Mouse (Mus musculus): ENCODE data around the gene Ppp4r3a.
"Not testable (repeated sequence)": the region's sequence is repeated elsewhere in the genome, so short reads cannot be mapped to it uniquely, and the experiment has no call there.

Gene Ppp4r3a

DNA sequence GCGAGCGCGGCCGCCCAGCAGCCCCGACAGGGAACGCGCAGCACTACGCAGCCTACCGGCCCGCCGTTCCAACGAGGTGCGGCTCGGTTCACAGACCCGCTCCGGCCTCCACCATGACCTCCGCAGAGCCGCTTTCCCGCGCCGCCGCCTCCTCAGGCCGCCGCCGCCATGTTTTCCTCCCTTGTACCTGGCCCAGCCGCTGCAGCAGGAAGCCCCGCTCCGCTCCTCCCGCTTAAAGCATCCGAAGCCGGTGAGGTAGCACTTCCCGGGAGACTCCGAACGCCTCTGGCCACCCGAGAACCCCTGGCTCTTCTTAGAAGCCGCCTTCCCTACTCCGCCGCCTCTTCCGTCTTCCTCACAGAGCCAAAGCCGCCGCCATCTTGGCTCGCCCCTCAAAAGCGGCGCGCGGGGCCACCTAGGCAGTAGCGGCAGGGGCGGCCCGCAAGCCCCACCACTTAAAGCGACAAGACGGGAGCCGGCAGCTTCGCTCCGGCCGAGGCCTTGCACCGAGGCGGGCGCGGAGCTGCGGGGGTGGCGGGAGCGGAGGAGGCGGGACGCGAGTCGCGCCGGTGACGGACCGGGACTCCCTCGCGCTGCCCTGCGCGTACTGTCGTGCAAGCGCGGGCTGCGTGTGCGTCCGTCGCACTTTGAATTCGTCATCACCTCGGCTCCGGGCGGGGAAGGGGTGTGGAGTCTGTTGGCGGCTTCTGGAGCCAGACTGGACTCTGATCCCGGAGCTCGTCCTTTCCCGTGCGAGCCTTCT lies at the start of gene Ppp4r3a:
Gene Ppp4r3a, minus strand, starts transcription at position 627 of the 763 bp plus-strand sequence.
- peak; percentile 95 for DNase-seq

DNA sequence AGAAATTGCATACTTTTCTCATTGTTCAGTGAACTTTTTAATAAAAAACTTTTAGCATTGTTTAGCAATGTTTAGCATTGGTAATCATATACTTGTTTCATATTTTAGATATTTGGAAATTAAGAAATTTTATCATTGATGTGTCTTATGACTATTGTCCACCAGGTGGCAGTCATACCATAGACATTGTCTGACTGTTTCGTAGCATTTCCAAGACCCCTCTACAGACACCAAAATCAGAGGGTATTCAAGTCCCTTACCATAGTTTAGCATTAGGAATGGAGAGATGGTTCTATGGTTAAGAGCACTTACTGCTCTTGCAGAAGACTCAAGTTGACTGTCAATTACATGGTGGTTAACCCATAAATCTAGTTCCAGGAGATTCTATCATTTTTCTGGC lies 39.5 kb upstream of the Ppp4r3a start:
- DNase-seq = no peak

DNA sequence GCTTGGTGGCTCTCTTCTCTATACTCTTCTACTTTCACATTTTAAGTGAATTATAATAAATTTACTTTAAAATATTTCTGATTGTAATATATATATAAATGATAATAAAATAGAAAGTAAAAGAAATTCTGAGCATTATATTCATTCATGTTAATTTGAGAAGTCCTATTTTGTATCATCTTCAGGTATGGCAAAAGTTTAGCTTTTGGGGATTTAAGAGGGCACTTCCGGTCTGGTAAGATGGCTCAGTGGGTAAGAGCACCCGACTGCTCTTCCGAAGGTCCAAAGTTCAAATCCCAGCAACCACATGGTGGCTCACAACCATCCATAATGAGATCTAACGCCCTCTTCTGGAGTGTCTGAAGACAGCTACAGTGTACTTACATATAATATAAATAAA lies 38.6 kb upstream of the Ppp4r3a start:
- not testable (repeated sequence) for DNase-seq

DNA sequence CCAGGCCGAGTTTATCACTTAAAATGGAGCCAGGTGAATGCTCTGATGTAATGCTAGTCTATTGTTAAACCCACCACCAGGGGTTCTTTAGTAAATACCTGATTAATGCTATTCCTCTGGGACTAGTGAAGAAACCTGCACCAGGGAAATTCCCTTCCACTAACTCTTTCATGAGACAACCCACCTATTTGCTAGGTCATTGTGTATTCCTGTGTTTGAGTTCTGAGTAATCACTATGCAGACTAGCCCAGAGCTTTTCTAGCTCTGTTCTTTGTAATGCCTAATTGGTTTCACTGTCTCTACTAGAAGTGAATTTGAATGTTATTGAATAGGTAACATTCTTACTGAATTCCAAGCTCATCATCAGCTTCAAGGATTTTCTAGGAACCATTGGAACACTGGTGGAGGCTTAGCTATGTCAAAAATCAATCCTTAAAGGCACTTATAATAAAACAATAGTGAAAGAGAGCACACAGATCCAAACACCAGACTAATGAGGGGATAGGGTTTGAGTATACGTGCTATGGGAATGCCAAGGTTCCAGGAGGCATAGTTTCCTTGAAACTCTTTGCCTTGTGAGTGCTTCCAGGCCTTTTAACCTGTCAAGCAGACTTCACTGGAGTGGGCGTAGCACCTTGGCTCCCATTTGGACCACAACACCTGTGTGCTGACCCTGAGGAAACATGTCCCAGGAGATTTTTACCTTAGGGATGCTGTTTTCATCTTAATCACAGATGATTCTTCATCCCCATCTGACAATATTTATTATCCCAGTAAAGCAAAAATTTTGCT lies 26.5 kb upstream of the Ppp4r3a start:
- DNase-seq = not testable (repeated sequence)

DNA sequence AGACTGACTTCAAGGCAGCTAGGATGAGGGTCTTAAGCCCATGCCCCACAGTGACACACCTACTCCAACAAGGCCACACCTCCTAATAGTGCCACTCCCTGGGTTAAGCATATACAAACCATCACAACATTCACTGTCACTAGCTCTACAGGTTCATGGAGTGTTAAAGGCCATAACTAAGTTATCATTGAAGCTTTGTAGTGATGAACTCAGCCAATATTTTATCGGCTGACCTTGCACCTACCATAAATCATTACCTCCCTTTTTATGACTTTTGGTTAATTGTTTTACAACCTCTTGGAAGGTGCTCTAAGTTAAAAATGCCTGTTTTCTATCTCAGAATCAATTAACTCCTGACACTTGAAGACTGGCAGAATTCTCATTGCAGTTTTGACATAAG lies 24.2 kb upstream of the Ppp4r3a start:
- DNase-seq = no peak

DNA sequence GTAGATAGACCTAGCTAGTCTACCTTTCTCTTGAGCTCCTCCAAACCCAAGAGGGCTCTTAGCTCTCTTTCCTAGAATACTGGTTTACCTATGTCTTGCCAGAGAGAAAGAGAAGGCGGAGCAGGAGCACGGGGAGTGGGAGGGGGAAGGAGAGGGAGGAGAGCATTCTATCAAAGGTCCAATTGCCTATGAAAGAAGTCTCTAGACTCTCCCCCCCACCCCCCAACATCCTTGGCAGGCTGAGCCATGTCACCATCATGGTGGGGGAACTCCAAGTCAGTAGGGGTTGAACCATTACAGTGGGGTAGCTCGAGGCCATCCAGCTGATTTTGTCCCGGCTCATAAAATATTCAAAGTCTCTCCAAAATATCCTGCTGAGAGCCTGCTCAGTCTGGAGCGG lies 22.1 kb upstream of the Ppp4r3a start:
- DNase-seq = no peak

DNA sequence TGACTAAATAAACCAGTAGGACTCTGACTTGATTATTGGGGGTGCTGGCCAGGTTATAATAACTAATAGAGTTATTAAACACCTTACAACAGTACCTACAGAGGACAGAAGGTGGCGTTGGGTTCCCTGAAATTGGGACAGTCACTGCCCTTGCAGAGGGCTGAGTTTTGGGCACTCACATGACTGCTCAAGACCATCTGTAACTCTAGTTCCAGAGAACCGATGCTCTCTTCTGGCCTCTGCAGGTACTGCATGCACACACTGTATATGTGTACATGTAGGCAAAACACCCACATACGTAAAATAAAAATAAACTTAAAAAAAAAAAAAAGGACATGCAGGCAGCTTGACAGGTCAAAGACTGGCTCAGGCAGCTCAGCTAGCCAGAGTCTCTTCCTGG lies 19.1 kb upstream of the Ppp4r3a start:
- peak; percentile 39 for DNase-seq

DNA sequence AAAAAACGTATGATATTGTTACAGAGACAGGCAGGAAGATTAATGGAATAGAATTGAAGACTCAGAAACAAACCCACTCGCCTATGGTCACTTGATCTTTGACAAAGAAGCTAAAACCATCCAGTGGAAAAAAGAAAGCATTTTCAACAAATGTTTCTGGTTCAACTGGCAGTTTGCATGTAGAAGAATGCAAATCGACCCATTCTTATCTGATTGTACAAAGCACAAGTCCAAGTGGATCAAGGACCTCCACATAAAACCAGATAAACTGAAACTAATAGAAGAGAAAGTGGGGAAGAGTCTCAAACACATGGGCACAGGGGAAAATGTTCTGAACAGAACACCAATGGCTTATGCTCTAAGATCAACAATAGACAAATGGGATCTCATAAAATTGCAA lies 10.2 kb upstream of the Ppp4r3a start:
- DNase-seq = not testable (repeated sequence)

DNA sequence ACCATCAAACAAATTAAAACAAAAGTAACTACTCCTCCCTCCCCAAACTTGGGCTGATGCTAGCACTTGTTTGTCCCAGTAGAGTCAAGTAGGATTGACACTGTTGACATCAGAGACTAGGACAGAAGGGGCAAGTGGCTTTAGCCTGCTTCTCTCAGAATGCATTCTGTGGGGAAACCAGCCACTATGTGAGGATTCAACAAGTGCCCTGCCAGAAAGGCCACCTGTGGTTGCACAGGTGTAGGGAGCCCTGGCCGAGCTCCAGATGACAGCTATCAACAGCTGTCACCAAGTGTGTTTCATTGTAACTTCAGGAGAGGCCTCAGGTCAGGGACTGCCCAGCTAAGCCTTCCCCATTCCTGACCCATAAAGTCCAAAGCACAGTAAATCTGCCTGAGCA lies 6.5 kb upstream of the Ppp4r3a start:
- DNase-seq = no peak

DNA sequence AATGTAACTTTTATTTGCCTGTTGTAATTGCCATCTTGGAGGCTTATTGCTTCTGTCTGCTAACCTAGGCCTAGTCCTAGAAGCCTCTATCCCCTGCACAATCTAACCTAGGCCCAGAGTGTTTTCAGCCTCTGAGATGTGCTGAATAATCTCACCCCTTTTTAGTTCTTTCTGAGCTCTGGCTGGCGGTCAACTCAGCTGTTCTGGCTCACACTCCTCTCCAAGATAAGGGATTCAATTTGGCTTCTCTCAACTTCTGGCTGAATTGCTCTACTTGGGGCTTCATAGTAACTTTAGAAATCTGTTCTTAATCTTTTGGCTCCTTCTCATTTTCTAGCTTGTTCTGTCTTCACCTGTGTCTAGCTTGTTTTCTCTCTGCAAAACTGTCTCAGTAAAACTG lies 3.9 kb upstream of the Ppp4r3a start:
- no peak for DNase-seq

DNA sequence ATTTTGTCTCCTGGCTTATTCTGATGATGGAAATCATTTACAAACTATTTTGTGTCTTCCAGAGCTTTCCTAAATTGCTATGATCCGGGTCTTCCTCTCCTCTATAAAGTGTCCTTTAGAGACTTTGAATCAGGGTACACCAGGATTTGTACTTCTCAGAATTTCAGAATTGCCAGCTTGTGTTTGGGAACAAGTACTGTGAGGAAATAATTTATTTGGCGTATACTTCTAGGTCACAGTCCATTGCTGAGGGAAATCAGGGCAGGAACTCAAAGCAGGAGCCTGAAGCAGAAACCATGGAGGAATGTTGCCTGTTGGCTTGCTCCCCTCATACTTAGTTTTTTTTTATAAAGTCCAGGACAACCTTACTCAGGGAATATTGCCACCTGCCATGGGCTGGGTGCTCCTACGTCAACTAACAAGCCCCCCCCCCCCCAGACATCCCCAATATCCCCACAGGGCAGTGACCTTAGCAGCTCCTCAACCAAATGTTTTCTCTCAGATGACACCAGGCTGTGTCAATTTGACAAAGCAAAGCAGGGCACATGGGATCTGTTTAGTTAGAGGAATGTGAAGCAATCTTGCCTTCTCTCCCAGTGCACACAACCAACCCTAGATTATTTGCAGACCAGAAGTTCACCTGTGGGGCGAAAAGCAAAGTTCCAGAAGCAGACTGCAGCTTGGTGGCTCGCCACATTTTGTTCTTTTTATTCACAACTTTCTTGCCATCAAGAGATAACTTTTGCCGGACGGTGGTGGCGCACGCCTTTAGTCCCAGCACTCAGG lies 1.6 kb upstream of the Ppp4r3a start:
- no peak for DNase-seq

DNA sequence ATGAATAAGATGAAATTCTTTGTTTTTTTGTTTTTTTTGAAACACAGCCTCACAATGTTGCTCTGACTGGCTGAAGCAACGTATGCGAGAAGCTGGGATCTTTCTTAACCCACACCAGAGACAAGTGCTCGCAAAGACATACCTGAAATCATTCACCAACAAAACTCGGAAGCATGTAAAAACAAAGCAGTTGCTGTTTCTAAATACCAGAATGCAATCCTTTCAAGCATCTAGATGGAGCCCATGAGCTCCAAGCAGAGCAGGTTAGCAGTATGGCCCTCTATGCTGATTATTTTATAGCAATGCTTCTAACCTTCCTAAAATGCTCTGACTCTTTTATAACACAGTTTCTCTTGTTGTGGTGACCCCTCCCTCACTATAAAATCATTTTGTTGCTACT lies 735 bp upstream of the Ppp4r3a start:
- DNase-seq = no peak

DNA sequence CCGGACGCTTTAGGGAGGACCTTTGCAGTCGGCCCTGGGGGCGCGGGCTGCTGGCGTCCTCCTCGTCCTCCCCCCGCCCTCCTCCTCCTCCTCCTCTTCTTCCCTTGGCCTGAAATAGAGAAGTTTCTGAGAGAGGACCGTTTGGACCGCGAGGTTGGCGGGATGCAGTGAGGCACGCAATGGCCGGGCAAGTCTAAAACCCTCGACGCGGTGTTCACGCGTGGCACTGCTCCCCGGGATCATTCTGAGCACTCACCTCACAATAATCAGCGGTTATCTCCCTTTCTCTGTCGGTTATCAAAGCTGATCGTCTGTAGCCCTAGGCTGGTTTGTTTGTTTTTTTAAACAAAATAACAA lies 315 bp upstream of the Ppp4r3a start:
- no peak for DNase-seq

DNA sequence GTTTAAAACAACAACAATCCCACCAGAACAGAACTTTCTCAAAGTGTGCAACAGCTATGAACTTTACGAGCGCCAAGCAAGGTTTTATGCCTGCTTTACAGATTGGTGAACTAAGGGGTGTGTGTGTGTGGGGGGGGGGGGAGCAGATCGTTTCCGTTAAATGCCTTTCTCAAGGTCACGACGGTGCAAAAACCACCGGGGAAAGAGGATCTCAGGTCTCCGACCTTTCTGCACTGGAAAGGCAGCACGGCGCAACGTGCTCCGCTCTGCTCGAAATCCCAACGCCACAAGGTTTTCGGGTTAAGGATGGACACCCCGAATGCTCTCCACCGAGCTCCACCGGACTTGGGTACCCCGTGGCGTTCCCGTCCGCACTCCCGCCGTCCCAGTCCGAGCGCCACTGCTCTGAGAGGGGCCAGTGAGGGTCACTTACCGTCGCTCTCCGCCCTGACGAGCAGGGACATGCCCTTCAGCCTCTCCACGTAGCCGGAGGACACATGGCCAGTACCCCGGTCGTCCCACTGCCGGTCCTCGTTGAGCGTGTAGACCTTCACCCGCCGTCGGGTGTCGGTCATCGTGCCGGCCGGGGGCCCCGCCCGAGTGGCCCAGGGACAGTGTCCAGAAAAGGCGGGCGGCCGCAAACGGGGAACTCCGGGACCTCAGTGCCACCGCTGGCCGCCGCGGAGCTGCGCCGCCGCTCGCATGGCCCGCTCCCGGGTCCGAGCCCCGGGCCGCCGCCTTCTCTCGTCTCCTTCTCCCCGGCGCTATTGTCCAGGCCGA lies 1.0 kb downstream of the Ppp4r3a start:
- peak; percentile 42 for DNase-seq

DNA sequence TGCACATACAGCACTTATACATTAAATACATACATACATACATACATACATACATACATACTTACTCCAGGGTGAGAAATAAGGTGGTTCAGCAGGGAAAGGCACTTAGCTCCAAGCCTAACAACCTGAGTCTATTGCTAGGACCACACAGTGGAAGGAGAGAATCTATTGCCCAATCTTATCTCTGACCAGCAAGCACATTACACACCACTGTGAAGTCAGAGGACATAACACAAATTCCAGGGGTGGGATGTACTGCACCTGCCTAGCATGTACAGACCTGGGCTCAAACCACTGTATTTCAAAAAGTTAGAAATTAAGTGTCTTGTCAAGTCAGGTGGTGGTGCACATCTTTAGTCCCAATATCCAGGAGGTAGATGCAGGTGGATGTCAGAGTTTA lies 5.5 kb downstream of the Ppp4r3a start:
- no peak for DNase-seq

DNA sequence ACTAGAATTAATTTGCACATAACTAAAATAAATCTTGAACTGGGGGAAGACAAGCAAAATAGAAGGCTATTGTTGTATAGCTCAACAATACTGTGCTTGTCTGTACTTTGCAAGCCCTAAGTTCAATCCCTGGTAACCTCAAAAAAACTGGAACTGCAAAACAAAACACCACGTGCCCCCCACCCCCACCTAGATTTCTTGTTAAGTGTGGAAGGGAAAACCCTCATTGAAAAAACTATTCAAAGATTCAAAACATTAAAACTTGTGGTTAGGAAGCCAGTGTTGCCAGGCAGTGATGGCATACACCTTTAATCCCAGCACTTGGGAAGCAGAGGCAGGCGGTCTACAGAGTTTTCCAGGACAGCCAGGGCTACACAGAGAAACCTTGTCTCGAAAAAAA lies 8.1 kb downstream of the Ppp4r3a start:
- DNase-seq = no peak

DNA sequence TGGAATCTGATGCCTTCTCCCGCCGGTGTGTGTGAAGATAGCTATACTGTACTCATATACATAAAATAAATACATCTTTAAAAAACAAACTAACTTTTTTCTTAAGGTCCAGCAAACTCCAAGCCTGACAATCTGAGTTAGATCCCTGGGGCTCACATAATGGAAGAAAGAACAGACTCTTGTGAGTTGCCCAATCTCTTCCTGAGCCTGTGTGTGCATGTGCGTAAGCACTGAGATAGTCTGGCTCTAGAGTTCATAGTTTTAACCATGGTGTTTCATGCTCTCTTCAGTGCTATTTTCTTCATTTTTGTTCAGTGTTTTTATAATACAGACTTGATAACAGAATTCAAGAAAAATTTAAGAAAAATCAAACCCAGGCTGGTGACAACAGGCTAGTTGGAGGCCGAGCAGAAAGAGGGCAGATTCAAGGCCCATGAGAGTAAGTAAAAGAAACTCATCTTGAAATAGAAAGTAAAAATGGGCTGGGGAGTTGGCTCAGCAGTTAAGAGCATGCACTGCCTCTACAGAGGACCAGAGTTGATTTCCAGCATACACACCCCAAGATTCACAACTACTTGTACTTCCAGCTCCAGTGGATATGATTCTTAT lies 8.6 kb downstream of the Ppp4r3a start:
- DNase-seq = no peak

DNA sequence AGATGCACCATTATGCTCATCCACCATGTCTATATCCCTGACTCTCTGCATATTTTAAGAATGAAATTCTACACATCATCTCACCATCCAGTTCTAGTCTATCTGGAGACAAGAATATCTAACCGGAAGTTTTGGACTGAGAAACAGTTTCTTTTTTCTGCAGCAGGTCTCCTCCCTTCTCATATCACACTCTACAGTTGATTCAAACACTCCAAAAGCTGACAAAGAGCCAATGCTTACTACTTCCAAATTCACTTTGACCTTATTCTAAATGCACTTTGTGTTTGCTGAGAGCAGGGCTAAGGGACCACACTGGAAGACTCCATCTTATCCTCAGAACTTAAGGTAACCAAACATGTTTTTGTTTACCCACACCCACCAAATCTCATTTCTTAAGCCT lies 13.7 kb downstream of the Ppp4r3a start:
- no peak for DNase-seq

DNA sequence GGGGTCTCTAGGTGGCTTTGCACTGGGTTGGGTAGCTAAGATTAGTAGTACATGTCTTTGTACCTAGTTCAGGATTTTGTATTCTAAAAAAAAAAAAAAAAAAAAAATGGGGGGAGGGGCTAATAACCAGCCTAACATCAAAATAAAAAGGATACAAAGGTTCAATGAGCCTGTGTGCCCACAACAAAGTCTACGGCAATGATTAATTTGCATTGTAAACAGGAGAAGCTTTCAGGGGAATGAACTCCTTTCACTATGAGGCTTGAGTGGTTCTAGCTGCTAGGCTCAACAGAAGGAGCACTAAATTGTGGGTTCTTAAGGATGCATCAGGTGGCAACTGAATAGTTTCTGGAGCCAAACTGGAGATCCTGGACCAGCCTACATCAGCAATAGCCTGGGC lies 17.2 kb downstream of the Ppp4r3a start:
- no peak for DNase-seq

DNA sequence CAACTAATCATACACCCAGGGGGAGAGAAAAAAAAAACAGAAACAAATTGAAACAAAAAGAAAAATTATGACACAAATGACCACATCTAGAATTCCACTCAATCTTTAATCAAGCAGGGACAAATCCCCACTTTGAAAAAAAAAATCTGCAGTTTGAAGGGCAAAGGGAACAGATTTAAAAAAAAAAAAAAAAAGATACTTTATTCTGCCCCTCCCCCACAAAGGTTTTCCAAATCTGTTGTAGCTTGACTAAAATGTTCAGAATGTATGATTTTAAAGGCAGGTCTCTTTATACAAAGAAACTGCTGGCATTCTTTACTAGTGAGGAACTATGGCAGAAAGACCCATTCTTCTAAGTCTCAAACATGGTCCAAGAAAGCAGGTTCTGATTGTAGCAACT lies 43.5 kb downstream of the Ppp4r3a start:
- DNase-seq = no peak

DNA sequence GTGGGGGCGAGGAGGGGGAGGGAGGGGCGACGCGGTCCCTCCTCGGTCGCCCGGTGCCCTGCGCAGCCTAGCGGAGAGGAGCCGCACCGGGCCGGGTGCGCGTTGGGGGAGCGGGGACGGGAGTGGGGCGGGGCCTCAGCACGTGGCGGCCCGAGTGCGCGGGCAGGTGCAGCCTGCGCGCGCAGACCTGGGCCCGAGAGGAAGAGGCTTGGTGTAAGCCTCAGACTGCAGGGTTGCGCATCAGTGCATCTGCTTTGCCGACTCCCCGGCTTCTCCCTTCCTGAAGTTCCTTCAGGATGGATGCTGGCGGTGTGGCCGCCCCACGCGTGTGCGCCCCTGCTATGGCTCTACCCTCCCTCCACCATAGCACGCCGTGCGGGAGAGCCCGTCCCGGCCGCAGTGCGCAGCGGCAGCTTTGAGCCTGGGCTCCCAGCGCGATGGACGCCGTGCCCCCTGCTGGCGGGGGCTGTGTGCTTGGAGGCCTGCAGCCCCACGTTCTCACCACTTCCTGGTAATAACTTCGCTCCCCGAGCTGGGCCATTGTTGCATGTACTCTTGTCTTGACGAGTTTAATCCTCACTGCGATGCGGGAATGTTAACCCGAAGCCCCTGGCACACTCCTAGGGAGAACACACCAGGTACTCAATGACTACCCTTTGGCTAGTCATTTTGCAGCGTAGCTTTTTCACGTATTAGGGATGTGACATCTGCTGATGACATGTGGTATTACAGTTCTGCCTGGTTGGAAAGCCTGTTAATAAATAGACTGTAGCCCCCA lies 54.4 kb downstream of the Ppp4r3a start, which contains the start of gene Ccdc88c:
Gene Ccdc88c, minus strand, starts transcription at position 103 of the 778 bp plus-strand sequence.
- peak; percentile 93 for DNase-seq
